Mouse (Mus musculus) adrenal gland, adult 18-20 months (tissue): ENCODE results near the gene Zfp87. TPM values are rescaled to one million over a fixed set of nuclear protein-coding genes. Genes with fewer than 3 reads are reported as not detected.

Experiments
- DNase-seq, 2 experiments: peaks; one replicate each; pipeline ENCODE4 v3.0.0; 2021 to 2022; ENCODE audit warnings: low spot score in 2 of 2
- long read RNA-seq, 2 experiments: library from polyadenylated mRNA; stranded (forward); transcript quantifications; one replicate each; pipeline ENCODE4 v2.0.0; 2021
- total RNA-seq, 2 experiments: library from RNA; stranded (reverse); gene quantifications; 1 replicate in 1 of 2; 2 replicates in 1 of 2; pipeline ENCODE4 v1.2.3; 2021

The Zfp87 gene
- total RNA-seq = 10 to 100 TPM; 19.0 to 20.1 TPM
- long read RNA-seq, experiment 1, transcript Zfp87-204 (4 exons, 2,656 nt) = major isoform, 8 of 9 reads
- long read RNA-seq, experiment 1, partial matches to known transcripts = 0 of 9 reads
- long read RNA-seq, experiment 1, other reads (novel, unspliced or antisense) = 1 of 9 reads
- long read RNA-seq, experiment 2, transcript Zfp87-204 (4 exons, 2,656 nt) = major isoform, 22 of 26 reads
- long read RNA-seq, experiment 2, partial matches to known transcripts = 1 of 26 reads
- long read RNA-seq, experiment 2, other reads (novel, unspliced or antisense) = 0 of 26 reads

DNA sequence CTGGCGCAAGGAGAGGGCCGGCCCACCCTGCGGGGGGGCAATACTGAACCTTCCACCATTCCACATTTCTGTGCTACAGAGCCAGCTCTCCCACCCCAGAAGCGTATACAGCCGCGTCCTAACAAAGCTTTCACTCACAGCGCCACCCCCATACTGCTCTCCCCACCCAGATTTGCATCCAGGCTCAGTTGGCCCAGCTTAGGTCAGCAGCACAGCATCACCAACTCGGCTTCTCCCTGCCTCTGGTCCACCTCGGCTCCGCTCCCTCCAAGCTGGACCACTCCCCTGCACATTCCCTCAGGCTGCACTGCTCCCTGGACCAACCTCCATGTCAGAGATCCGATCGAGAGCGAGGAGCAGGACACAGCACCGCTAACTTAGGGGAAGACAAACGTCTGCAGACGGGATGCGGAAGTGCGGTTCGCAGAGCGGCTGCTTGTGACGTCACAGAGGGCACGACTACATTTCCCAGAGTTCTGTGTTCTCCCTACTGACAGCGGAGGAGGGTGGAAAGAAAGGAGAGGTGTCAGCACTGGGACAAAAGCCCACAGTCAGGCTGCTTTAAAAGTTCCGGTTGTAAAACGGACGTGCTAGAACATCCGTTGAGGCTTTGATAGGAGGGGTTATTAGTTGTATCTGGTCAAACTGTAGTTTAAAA lies at the start of gene Zfp87, which contains the start of gene Gm26965:
TSS of gene Zfp87 (minus strand) at position 425 of the 658 bp plus-strand sequence.
TSS of gene Gm26965 (minus strand) at position 399 of the 658 bp plus-strand sequence.
- DNase-seq = peak; percentile 83 to 85

DNA sequence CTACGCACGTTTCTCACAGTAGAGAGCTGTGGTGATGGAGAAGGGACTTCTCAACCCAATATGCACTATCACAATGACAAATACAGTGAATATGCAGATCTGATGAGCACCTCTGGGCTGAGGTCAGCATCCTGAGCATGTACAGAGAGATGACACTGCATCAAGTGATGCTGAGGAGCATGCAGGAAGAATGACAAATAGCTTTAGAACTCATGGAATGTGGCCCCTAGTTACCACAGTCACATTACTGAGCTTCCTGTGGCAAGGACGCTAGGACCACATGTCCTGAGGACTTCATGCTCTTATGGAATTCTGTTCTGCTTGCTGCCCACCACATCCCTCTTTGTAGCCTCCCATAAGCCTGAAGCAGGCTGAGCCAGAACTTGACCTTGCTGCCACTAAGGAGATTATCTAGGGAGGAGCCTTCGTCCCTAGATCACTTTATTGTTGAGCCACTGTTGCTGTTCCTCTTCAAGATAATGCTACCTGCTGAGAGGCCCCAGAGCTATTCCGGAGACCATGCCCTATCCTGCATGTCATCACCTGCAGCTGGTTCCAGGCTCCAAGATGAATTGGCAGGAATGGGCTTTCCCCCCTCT lies 46.7 kb upstream of the Zfp87 start:
- no peak for DNase-seq

DNA sequence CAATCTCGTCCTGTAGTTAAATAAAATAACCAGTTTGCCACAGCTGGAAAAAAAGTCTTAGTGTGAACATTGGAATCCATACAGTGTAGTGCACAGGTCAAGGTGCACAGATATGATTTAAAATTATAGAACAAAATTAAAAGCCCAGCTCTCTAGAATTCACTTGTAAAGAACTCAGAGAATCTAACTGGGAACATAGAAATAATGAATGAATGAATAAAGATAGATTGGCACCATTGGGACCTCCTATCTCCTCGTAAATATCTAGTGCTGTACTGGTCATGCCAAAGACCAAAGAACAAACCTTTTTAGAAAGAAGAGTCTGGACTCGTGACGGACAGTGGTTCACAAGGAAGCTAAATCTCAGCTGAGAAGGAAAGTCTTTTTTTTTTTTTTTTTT lies 27.8 kb upstream of the Zfp87 start, which contains the start of gene Zfp748:
TSS of gene Zfp748 (minus strand) at position 101 of the 400 bp plus-strand sequence.
- no peak for DNase-seq

DNA sequence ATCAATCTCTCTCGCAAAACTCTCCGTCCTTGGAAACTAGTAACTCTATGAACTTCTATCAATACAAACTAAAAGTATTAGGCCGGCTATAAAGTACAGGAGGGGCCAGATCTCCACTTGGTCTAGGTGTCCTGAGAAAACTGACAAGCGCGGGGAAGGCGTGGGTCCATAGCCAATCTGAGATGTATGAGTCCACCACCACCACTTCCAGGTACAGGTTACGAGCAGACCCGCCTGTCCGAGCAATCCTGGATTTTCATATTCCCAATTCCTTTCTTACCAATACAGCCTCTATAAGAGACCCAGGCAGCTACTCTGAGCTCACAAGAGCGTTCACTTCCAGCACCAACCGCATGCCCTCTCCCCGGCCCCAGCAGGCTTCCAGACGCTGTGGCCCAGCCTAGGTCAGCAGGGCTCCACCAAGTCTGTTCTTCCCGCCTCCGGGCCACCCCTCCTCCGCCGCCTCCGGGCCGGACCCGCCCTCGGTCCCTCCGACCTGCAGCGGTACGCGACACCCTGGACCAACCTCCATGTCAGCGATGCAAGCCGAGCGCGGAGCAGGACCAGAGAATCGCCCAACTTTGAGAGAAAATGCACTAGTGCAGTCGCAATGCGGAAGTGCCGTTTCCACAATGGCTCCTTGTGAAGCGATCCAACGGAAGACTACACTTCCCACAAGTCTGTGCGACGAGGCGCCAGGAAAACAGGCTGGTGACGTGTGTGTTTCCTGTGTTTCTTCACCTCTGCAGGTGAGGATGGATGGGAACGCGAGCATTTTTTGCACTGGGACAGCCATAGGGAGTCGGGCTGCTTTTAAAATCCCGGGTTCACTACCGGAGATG lies 26.7 kb upstream of the Zfp87 start:
- peak; percentile 64 to 74 for DNase-seq

DNA sequence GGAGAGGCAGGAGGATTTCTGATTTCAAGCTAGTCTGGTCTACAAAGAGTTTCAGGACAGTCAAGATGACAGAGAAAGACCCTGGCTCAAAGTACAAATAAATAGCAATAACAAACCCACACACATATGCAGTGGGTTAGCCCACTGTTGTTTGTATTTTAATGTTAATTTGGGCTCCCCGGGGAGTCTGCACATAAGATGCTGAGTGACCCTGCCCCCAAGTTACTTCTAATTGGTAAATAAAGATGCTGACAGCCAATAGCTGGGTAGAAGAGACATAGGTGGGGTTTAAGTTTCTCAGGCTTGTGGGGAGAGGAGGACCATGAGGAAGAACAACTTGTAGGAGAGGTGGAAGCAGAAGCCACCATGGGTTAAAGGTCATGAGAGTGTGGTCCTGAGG lies 20.0 kb upstream of the Zfp87 start:
- no peak for DNase-seq

DNA sequence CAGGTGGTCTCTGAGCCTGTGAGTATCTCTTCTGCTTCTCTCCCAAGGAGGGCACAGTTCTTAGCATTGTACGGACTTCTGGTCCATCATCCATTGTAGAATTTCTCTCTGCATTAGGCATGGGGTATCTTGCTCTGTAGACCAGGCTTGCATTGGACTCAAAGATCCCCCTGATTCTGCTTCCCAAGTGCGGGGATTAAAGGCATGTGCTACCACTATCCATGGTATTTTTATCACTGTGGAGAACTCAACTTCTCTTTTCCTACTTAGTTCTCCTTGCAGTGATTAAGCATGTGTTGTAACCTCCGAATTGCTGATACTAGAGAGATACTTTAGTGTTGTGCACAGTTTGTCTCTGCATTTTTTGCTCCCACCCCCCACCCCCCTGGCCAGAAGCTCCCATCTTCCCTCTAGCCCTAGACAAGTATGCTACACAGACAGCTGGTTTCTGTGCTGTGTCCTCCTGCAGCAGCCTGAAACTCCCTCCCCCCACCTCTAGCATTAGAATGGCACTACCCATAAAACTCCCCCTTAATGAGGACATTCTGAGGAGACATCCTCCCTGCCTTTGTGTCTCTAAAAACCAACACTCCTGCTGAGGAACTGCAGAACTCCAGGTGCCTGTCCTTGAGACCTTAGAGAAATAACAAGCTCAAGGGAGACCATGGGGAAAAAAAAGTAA lies 1.2 kb upstream of the Zfp87 start:
- DNase-seq = no peak

DNA sequence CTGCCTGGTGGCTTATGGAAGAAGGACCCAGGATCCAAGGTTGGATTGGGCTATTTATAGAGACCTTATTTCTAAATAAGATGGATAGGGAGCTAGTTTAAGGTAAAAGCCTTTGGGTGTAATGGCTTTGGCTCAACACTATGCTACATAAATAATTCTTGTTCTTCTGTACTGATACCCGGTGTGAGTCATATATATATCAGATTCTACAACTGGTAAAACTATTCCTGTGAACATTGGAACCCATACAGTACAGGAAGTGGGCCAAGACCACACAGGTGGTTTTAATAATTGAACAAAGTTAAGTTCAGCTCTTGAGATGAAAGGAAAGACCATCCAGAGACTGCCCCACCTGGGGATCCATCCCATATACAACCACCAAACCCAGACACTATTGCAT lies 25.1 kb downstream of the Zfp87 start:
- DNase-seq = no peak

DNA sequence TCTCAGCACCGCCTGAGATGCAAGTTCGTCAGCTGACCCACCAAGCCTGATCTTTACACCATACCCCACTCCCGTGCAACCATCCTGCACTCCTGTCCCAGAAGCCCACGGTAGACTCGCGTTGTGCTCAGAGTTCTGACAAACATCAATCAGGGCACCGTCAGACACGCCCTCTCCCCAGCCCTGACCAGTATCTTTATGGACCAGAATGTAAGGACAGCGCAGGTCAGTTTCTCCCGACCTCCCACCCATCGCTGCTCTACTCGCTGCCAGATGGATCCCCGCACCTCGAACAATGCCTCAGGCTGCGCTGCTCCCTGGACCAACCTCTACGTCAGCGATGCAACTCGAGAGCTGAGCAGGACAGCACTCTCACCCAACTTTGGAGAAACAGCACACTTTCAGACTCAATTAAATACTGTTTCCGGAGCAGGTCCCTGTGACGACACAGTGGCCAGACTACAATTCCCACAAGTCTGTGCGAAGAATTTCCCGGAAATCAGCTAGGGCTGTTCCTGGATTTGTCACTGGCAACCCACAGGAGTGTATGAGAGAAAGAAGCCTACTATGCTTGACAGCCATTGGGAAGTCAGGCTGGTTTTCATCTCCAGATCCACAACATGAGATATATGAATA lies 25.8 kb downstream of the Zfp87 start, which contains the start of gene Zfp58:
TSS of gene Zfp58 (minus strand) at position 472 of the 636 bp plus-strand sequence.
- peak; percentile 71 to 76 for DNase-seq

DNA sequence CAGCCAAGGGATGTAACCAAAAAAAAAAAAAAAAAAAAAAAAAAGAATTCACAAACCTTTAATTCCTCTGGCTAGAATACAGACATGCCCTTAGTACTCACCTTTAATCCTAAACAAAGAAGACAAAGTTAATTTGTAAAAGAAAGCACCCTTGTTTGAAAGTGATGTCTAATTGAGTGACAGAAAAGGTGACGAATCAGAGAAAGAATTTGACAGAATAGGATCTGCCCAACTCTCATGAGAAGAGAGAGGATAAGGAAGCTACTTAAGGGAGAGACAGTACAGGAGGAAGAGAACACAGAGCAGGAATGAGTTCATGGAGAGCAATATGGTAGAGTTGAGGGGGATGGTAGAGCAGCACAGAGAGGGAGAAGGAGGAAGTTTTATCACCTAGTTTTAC lies 30.3 kb downstream of the Zfp87 start:
- DNase-seq = no peak

DNA sequence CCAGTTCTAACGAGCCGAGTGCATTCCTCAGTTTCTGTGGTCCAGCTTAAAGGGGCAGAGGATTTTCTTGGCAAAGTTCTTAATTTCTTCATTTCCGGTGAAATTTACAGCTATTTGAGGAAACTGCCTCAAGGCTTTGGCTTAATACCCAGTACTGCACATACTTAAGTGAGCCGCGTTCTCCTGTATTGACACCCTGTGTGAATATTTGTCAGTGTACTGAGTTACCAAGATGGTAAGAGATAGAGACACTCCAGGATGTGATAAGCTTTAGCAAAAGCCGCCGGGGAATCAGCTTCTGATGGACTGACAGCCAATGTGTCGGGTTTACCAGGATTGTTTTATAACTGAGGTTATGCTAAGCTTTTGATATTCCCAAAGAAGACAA lies 41.6 kb downstream of the Zfp87 start:
- no peak for DNase-seq

DNA sequence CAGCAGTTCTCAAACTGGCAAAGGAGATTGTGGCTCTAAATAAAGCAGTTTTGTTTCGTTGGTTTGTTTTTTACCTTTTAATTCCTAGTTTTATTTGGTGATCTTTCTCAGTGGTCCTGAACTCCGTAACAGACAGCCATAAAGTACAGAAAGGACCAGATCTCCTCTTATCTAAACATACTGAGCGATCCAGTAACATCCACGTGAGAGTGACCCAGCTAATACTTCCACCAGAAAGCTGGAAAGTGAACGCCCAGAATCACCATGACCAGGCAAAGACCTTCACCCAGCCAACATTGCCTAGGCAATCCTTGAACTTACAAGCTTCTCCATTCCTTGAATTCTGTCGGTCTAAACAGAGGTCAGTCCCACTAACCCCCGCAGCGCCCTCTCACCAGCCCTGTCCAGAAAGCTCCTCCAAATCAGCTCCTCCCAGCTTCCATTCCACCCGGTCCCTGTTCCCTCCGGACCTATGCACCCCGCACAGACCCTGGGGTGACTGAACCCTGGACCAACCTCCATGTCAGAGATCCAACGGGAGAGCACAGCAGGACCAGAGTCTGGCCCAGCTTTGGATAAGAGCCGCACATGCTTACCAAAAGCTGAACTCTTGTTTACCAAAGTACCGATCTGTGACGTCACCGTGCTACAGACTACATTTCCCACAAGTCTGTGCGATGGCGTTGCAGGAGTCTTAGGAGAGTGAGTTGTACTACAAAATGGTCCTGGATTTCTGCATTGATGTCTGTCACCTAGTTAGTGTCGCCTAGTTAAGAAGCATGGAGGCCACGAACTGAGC lies 42.2 kb downstream of the Zfp87 start, which contains the start of gene Zfp874b:
TSS of gene Zfp874b (minus strand) at position 634 of the 799 bp plus-strand sequence.
- peak; percentile 70 to 80 for DNase-seq

DNA sequence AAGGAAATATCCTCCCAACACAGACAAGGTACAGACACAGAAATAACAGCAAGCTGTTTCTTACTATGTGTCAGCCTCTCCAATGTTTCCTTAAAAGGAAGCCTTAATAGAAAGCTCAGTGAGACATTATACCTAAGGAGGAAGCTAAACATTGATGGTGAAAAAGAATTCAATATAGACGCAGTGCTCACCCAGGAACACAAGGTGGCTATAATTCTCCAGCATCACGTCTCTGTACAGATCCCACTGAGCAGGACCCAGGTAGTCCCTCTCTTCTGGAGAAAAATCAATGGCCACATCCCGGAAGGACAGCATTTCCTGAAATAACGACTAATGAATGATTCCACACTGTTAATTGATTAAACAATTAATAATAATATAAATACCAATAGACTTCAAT lies 44.4 kb downstream of the Zfp87 start:
- no peak for DNase-seq

DNA sequence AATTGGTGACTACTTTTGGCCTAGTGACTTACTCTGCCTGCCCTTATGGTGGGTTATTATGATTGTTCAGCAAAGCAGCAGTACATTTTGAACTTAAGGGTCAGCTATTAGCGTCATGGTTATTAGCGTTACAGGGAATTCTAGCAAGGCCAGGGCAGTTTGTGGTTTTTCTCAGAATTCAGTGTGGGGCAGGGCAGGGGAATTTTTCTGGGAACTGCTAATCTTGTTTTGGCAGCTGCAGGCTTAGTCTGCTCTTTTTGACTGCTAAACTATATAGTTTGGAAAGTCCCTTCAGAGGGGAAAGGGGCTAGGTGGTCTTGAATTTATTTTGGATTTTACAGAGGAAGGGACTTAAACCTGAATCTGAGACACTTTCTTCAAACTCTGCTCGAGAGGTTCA lies 56.7 kb downstream of the Zfp87 start:
- no peak for DNase-seq

Other genes with a start within 250 kb of the Zfp87 start
- gene Zfp458, start 247.7 kb downstream of the Zfp87 start, total RNA-seq = 1 to 10 TPM; 2.2 to 3.3 TPM
- 1 to 10 TPM; 1.7 to 2.5 TPM for gene Zfp457, start 219.7 kb downstream of the Zfp87 start, total RNA-seq
- gene Zfp595, start 193.6 kb downstream of the Zfp87 start, total RNA-seq = 1 to 10 TPM; 4.8 to 4.9 TPM
- 1 to 10 TPM; 1.8 to 1.9 TPM for gene Gm28044, start 165.6 kb downstream of the Zfp87 start, total RNA-seq
- gene Zfp953, start 165.6 kb downstream of the Zfp87 start, total RNA-seq = 1 to 10 TPM; 1.7 to 2.6 TPM
- gene Gm28041, start 150.4 kb downstream of the Zfp87 start, total RNA-seq = 1 to 10 TPM; 1.3 to 2.1 TPM
- 1 to 10 TPM; 1.2 TPM for gene Zfp456, start 150.4 kb downstream of the Zfp87 start, total RNA-seq
- 1 to 10 TPM; 4.0 to 4.3 TPM for gene Zfp429, start 126.4 kb downstream of the Zfp87 start, total RNA-seq
- 1 to 10 TPM in 1 of 2 experiments, under 1 TPM in 1; 0.99 to 1.5 TPM for gene Zfp459, start 104.8 kb downstream of the Zfp87 start, total RNA-seq
- gene Zfp874a, start 74.6 kb downstream of the Zfp87 start, total RNA-seq = 10 to 100 TPM; 16.0 to 20.6 TPM
- gene Zfp874b, start 41.9 kb downstream of the Zfp87 start, total RNA-seq = 10 to 100 TPM; 18.0 to 22.0 TPM
- 1 to 10 TPM; 7.5 to 7.9 TPM for gene Zfp58, start 25.6 kb downstream of the Zfp87 start, total RNA-seq
- gene Gm26965, start within 50 bp of the Zfp87 start, total RNA-seq = under 1 TPM in 1 of 2 experiments, not detected in 1; 0.60 TPM
- gene Zfp748, start 27.7 kb upstream of the Zfp87 start, total RNA-seq = 1 to 10 TPM; 8.2 to 8.8 TPM
- gene Zfp729b, start 83.5 kb upstream of the Zfp87 start, total RNA-seq = 1 to 10 TPM; 6.7 to 7.0 TPM
- not detected for gene Gm49345, start 111.6 kb upstream of the Zfp87 start, total RNA-seq
- 1 to 10 TPM; 5.2 to 7.4 TPM for gene Zfp729a, start 111.6 kb upstream of the Zfp87 start, total RNA-seq
- 1 to 10 TPM; 7.9 to 8.1 TPM for gene Zfp738, start 160.9 kb upstream of the Zfp87 start, total RNA-seq
- gene Zfp65, start 203.0 kb upstream of the Zfp87 start, total RNA-seq = 10 to 100 TPM; 12.2 to 12.7 TPM
- gene Zfp85, start 229.1 kb upstream of the Zfp87 start, total RNA-seq = 1 to 10 TPM; 4.0 to 5.3 TPM